In the genomic region with DNA sequence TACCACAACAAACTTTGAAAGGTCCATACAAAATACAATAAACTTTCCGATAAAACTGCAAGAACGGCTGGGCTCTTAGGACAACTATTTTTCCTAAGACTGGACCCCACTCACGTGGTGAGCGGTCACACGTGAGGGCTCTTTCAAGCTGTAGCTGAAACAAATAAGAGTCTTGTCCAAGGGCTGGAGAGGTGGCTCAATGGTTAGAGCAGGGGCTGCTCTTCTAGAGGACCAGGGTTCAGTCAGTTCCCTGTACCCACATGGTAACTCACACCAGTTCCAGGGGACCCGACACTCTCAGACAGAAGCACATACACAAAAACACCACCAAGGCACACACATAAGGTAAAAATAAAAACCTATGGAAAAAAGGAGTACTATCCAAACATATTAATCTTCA, we compare ENCODE assay signal across 9 mouse cellular contexts.
DNase-seq lines count a peak whose midpoint lies in the region; ATAC-seq and TF ChIP-seq lines count a peak whose summit lies in the region.
"Had no signal": no experiment of that assay in that cellular context is flagged by ENCODE, and none has a peak within 500 bp of the region (broad histone marks: within the 10 kb centered on the region; RNA-seq: fewer than 3 reads in every experiment).

No protein-coding gene starts in this region.

- H3K27me3 ChIP-seq in kidney, embryonic 16.5 days (ENCODE audit: insufficient read depth, low read length) = no peaks in the 10 kb centered on the region
- H3K27me3 ChIP-seq in embryonic facial prominence, embryonic 11.5 days (ENCODE audit: control insufficient read depth, insufficient read depth, low read length) = no peaks in the 10 kb centered on the region
- no peaks in the 10 kb centered on the region for H3K27me3 ChIP-seq in hindbrain, embryonic 16.5 days (replicated peaks; ENCODE audit: control insufficient read depth, insufficient read depth, low read length)
- H3K27me3 ChIP-seq in midbrain, postnatal 0 days (ENCODE audit: insufficient read depth, low read length) = no peaks in the 10 kb centered on the region
- no peaks in the 10 kb centered on the region for H3K27me3 ChIP-seq in cerebellum, adult 2 months (ENCODE audit: control insufficient read depth, insufficient read depth, low read length)

- TF ChIP-seq CTCF in midbrain, postnatal 0 days (IDR thresholded peaks at IDR 0.05) = no peak
- TF ChIP-seq CTCF in cerebellum, adult 2 months (IDR thresholded peaks at IDR 0.05; ENCODE audit: borderline replicate concordance, insufficient read depth, low read depth, low read length) = no peak

- no peaks in the 10 kb centered on the region for H3K9me3 ChIP-seq in kidney, embryonic 16.5 days (ENCODE audit: low read length)
- H3K9me3 ChIP-seq in embryonic facial prominence, embryonic 11.5 days (replicated peaks; ENCODE audit: control insufficient read depth, low read length) = no peaks in the 10 kb centered on the region
- no peaks in the 10 kb centered on the region for H3K9me3 ChIP-seq in hindbrain, embryonic 16.5 days (ENCODE audit: control insufficient read depth, low read length)
- no peaks in the 10 kb centered on the region for H3K9me3 ChIP-seq in midbrain, postnatal 0 days (ENCODE audit: low read length)
- H3K9me3 ChIP-seq: liver, embryonic 15.5 days had no signal

- no peak for DNase-seq in kidney, adult 18-20 months
- peak; percentile 14 for DNase-seq in embryonic facial prominence, embryonic 11.5 days (ENCODE audit: low spot score)
- no peak for DNase-seq in midbrain, postnatal 0 days (ENCODE audit: low spot score)
- no peak for DNase-seq in spleen, postnatal 14 days (ENCODE audit: low spot score in 2 of 2)
- DNase-seq in cerebellum, adult 2 months = no peak
- DNase-seq in ovary, postnatal 36 days (ENCODE audit: low spot score) = no peak

- ATAC-seq in kidney, embryonic 16.5 days (ENCODE audit: low FRiP score, low TSS enrichment) = no peak
- no peak for ATAC-seq in embryonic facial prominence, embryonic 11.5 days (replicated peaks; ENCODE audit: insufficient number of reproducible peaks, low FRiP score, low TSS enrichment, low read depth)
- no peak for ATAC-seq in hindbrain, embryonic 16.5 days
- ATAC-seq in midbrain, postnatal 0 days (ENCODE audit: low FRiP score) = no peak

- H3K9ac ChIP-seq in kidney, embryonic 16.5 days (replicated peaks; ENCODE audit: low read length) = peak overlapping the region; percentile 73
- no peak overlapping the region for H3K9ac ChIP-seq in embryonic facial prominence, embryonic 11.5 days (replicated peaks; ENCODE audit: low read length)
- H3K9ac ChIP-seq in hindbrain, embryonic 16.5 days (ENCODE audit: low read depth, low read length) = peak overlapping the region; percentile 27; the same call in 1 of the 2 replicates
- no peak overlapping the region for H3K9ac ChIP-seq in midbrain, postnatal 0 days (replicated peaks; ENCODE audit: low read length, poor library complexity, severe bottlenecking)
- H3K9ac ChIP-seq: liver, embryonic 15.5 days had no signal

- TF ChIP-seq POLR2A in cerebellum, adult 2 months (IDR thresholded peaks at IDR 0.05; ENCODE audit: borderline replicate concordance, insufficient read depth, low read length) = no peak

- peak overlapping the region; percentile 64 for H3K4me2 ChIP-seq in kidney, embryonic 16.5 days (replicated peaks; ENCODE audit: low read depth, low read length)
- no peak overlapping the region for H3K4me2 ChIP-seq in embryonic facial prominence, embryonic 11.5 days (ENCODE audit: low read depth, low read length)
- H3K4me2 ChIP-seq in hindbrain, embryonic 16.5 days (ENCODE audit: low read length) = peak overlapping the region; percentile 38
- peak overlapping the region; percentile 40 for H3K4me2 ChIP-seq in midbrain, postnatal 0 days (ENCODE audit: low read depth, low read length, poor library complexity, severe bottlenecking)

- H3K4me1 ChIP-seq in kidney, embryonic 16.5 days (ENCODE audit: insufficient read depth, low read length) = peaks cover 54% of the 10 kb centered on the region
- H3K4me1 ChIP-seq in embryonic facial prominence, embryonic 11.5 days (ENCODE audit: control insufficient read depth, insufficient read depth, low read length) = no peaks in the 10 kb centered on the region; the same call in 1 of the 2 replicates
- H3K4me1 ChIP-seq in hindbrain, embryonic 16.5 days (ENCODE audit: control insufficient read depth, insufficient read depth, low read depth, low read length) = peaks cover 24% of the 10 kb centered on the region
- peaks cover 5% of the 10 kb centered on the region; the same call in 1 of the 2 replicates for H3K4me1 ChIP-seq in midbrain, postnatal 0 days (ENCODE audit: insufficient read depth, low read length)
- H3K4me1 ChIP-seq in cerebellum, adult 2 months (ENCODE audit: control insufficient read depth, insufficient read depth, low read length) = peaks cover 37% of the 10 kb centered on the region

- no peaks in the 10 kb centered on the region for H3K36me3 ChIP-seq in kidney, embryonic 16.5 days (ENCODE audit: insufficient read depth, low read length)
- H3K36me3 ChIP-seq in embryonic facial prominence, embryonic 11.5 days (replicated peaks; ENCODE audit: control insufficient read depth, insufficient read depth, low read depth, low read length) = no peaks in the 10 kb centered on the region
- H3K36me3 ChIP-seq in hindbrain, embryonic 16.5 days (ENCODE audit: control insufficient read depth, insufficient read depth, low read length) = no peaks in the 10 kb centered on the region
- no peaks in the 10 kb centered on the region for H3K36me3 ChIP-seq in midbrain, postnatal 0 days (ENCODE audit: insufficient read depth, low read length)
- H3K36me3 ChIP-seq: liver, embryonic 15.5 days had no signal

- H3K4me3 ChIP-seq in kidney, embryonic 16.5 days (ENCODE audit: low read length) = peak overlapping the region; percentile 53
- H3K4me3 ChIP-seq in embryonic facial prominence, embryonic 11.5 days (ENCODE audit: low read depth, low read length) = peak overlapping the region; percentile 11; the same call in 1 of the 2 replicates
- H3K4me3 ChIP-seq in hindbrain, embryonic 16.5 days (ENCODE audit: low read length) = peak overlapping the region; percentile 35
- H3K4me3 ChIP-seq in midbrain, postnatal 0 days (ENCODE audit: low read depth, low read length) = no peak overlapping the region
- no peak overlapping the region for H3K4me3 ChIP-seq in cerebellum, adult 2 months (replicated peaks; ENCODE audit: insufficient read depth, low read depth, low read length)

- 38% methylated on average over 6 of the region's 6 CpGs for WGBS in kidney, embryonic 16.5 days
- 23% methylated on average over 6 of the region's 6 CpGs for WGBS in embryonic facial prominence, embryonic 11.5 days
- 37% methylated on average over 6 of the region's 6 CpGs for WGBS in hindbrain, embryonic 16.5 days
- WGBS in midbrain, postnatal 0 days = 18% methylated on average over 6 of the region's 6 CpGs
- 62% methylated on average over 6 of the region's 6 CpGs for WGBS in cerebellum, adult 2 months

- peak overlapping the region; percentile 57 for H3K27ac ChIP-seq in kidney, embryonic 16.5 days (ENCODE audit: low read length)
- no peak overlapping the region for H3K27ac ChIP-seq in embryonic facial prominence, embryonic 11.5 days (replicated peaks; ENCODE audit: low read depth, low read length)
- H3K27ac ChIP-seq in hindbrain, embryonic 16.5 days (ENCODE audit: low read depth, low read length) = peak overlapping the region; percentile 29; the same call in 1 of the 2 replicates
- no peak overlapping the region for H3K27ac ChIP-seq in midbrain, postnatal 0 days (ENCODE audit: low read depth, low read length)
- no peak overlapping the region for H3K27ac ChIP-seq in cerebellum, adult 2 months (ENCODE audit: insufficient read depth, low read length)
- H3K27ac ChIP-seq: liver, embryonic 15.5 days had no signal

Comparison
In these comparisons a context has a peak if more than half of its experiments do, and no peak if none do; other contexts are left out.
1. H3K27ac ChIP-seq: peak in kidney, embryonic 16.5 days (single experiment) and hindbrain, embryonic 16.5 days (single experiment); none in embryonic facial prominence, embryonic 11.5 days (single experiment), midbrain, postnatal 0 days (single experiment) and cerebellum, adult 2 months (single experiment).
2. H3K4me3 ChIP-seq: peak in kidney, embryonic 16.5 days (single experiment), embryonic facial prominence, embryonic 11.5 days (single experiment) and hindbrain, embryonic 16.5 days (single experiment); none in midbrain, postnatal 0 days (single experiment) and cerebellum, adult 2 months (single experiment).
3. H3K9ac ChIP-seq: peak in kidney, embryonic 16.5 days (single experiment) and hindbrain, embryonic 16.5 days (single experiment); none in embryonic facial prominence, embryonic 11.5 days (single experiment) and midbrain, postnatal 0 days (single experiment).